Mouse (Mus musculus) CD4-positive, CD25-positive, alpha-beta regulatory T cell, adult 9 weeks (primary cell): ENCODE data around the gene Plaa. TPM values are rescaled to one million over a fixed set of nuclear protein-coding genes. Genes with fewer than 3 reads are reported as not detected.

Experiments used
- polyA plus RNA-seq: library from polyadenylated mRNA; unstranded; fragments of 100-300 nt; shearing (Covaris generic); gene quantifications from one replicate; pipeline ENCODE4 v1.2.1, GENCODE M21; 2017

The Plaa gene
- 24.6 TPM for polyA plus RNA-seq

DNA sequence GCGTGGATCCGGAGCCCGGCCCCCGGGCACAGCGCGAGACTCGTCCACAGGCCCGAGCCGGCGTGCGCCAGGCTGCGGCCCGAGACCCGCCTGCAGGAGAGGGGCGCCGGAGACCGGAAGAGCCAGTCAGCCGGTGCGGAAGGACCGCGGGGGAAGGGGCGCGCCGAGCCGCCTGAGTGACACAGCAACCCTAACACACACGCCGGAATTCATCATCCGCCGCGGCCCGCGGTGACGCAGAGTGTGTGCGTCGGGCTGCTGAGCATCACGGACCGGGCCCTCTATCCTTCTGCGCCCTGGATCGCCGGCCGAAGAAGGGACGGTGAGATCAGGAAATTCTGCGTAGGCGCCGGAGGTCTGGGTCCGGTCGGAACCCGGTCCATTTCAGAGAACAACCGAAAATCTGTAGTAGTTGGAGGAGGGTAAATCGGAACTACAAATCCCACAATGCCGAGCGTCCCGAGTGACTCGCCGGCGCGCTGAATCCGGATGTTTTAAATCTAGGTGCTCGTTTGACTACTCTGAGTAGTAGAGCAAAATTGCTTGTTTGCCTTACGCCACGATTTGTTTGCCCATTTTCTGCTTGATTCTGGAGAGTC is at the start of gene Plaa:
Gene Plaa, minus strand, starts transcription at position 214 of the 599 bp plus-strand sequence.

DNA sequence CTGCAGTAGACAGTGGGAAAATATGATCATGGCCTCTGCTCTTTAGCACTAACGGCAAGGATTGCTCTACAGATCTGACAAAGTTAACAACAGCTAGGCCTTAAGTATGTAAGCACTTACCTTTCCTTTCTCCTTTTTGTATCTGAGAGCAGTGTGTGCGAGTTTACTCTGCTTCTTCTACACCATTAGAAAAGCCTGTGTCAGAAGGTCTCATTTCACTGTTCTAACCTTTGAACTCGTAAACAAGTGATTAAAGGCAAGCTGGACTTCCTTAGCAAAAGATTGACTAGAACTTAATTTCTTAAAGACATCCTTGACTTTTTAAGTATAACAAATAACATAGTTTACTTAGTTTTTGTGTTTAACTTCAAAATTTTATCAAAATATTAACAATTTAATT is 46.9 kb upstream of the Plaa start, which contains the start of gene Lrrc19:
Gene Lrrc19, minus strand, starts transcription at position 225 of the 400 bp plus-strand sequence.

DNA sequence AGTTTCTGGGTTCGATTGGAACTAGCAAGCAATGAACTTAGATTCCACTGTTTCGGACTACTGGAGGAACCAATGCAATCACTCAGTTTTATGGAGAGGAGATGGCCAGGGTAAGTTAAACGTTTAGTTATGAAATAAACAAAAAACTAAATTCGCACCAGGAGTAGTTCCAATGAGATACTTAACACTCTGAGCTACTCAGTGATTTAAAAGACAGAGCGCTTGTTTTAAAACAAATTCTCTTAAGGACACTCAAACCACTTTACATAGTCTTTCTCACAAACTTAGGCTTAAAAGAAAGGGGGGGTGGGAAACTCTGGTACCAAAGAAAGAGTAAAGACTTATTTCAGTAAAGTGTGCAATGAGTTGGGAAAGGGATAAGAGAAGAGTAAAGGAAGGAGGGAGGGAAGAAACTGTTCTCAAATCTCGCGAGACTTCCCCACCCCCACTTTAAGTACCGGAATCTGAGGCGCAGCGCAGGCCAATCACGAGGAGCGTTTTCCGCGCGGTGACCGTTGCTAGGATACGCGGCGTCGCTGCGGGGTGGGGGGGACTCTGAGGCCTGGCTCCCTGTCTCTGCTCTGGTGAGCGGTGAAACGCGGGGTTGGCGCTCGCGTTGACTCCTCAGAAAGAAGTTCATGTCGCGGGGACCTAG is 11.1 kb upstream of the Plaa start, which contains the start of gene Ift74:
Gene Ift74, plus strand, starts transcription at position 520 of the 655 bp plus-strand sequence.

DNA sequence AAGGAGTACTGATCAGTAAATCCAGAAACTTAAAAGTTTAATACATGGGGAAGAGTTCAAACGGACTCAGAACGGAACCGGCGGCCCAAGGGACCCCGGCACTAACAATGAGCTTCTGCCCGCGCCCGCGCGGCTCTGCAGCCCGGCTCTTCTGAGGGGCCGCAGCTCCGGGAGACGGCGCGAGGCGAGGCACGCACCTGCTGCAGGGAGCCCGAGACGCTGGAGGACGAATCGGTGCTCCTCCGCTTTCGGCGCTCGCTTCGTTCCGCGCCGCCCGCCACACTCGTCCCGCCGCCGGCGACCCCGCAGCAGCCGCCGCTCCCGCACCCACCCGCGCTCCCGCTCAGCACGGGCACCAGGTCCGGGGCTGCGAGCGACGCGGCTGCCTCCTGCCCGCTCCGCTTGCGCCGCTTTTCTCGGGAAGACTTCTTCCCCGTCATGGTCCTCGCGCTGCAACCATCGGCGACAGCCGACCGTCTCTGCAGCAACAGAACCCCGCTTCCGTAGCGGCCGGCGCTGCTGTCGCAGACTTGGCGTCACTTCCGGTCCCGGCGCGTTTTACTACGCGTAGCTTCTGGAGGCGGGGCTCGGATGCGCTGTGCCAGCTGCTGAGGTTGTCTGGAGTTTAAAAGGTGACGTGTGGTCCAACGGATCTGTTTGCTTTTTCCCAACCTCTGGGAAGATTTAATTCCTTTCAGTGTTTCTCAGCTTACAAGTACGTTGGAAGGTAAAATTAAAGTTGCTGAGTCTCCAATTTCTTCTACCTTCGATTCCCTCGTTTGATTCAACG is 46.6 kb downstream of the Plaa start, which contains the start of the genes Gm10306 and Caap1:
Gene Gm10306, plus strand, starts transcription at position 282 of the 790 bp plus-strand sequence.
Gene Caap1, minus strand, starts transcription at position 532 of the 790 bp plus-strand sequence.

Other genes starting within 250 kb of the Plaa start
- gene Gm10306, start 46.7 kb downstream of the Plaa start, polyA plus RNA-seq, result not detected
- gene Caap1, start 46.4 kb downstream of the Plaa start, polyA plus RNA-seq, result 3.5 TPM
- 4.1 TPM for gene Ift74, start 11.2 kb upstream of the Plaa start, polyA plus RNA-seq
- gene Lrrc19, start 46.9 kb upstream of the Plaa start, polyA plus RNA-seq, result not detected
- not detected for gene Tek, start 136.0 kb upstream of the Plaa start, polyA plus RNA-seq